Mouse (Mus musculus) lung, adult 2 months (tissue): Measurements from ENCODE around the gene Dlg4. TPM values are rescaled to one million over a fixed set of nuclear protein-coding genes. Genes with fewer than 3 reads are reported as not detected.
A peak's percentile ranks its signal among the peaks of the same experiment; 100 is the strongest.

Source experiments
- DNase-seq: peaks from one replicate; pipeline ENCODE4 v3.0.0; 2022
- H3K4me1 ChIP-seq: fragments of 200-500 bp; 2 replicates; pipeline ENCODE4 v1.6.1; 2011; ENCODE audit warnings: low read length; ENCODE audit not compliant: control insufficient read depth, insufficient read depth
- H3K4me3 ChIP-seq: fragments of 200-500 bp; replicated peaks from 2 replicates; pipeline ENCODE3; 2011; ENCODE audit warnings: low read depth, mild to moderate bottlenecking, control low read depth, low read length; ENCODE audit errors: extremely low read depth
- CTCF ChIP-seq: fragments of 200-500 bp; IDR thresholded peaks from 2 replicates; pipeline ENCODE4 v1.5.1; 2011; ENCODE audit warnings: mild to moderate bottlenecking, low read length, control low read depth; ENCODE audit not compliant: insufficient read depth
- POLR2A ChIP-seq: fragments of 200-500 bp; IDR thresholded peaks from 2 replicates; pipeline ENCODE4 v1.6.1; 2011; ENCODE audit warnings: low read depth, mild to moderate bottlenecking, control low read depth, low read length, borderline replicate concordance; ENCODE audit errors: extremely low read depth
- WGBS: fragments of 180-500 bp; shearing (Covaris S2); methylation state at CpG from one replicate; pipeline ENCODE4 v1.1.7; 2018; 5-methylcytosine and 5-hydroxymethylcytosine counted together
- polyA plus RNA-seq: library from polyadenylated mRNA; depleted of rRNA; stranded (reverse); fragments of >200 nt; gene quantifications from 2 replicates; pipeline ENCODE4 v1.2.3, GENCODE M21; 2012

The Dlg4 gene
- polyA plus RNA-seq, 1 experiment: 33.7 TPM

DNA sequence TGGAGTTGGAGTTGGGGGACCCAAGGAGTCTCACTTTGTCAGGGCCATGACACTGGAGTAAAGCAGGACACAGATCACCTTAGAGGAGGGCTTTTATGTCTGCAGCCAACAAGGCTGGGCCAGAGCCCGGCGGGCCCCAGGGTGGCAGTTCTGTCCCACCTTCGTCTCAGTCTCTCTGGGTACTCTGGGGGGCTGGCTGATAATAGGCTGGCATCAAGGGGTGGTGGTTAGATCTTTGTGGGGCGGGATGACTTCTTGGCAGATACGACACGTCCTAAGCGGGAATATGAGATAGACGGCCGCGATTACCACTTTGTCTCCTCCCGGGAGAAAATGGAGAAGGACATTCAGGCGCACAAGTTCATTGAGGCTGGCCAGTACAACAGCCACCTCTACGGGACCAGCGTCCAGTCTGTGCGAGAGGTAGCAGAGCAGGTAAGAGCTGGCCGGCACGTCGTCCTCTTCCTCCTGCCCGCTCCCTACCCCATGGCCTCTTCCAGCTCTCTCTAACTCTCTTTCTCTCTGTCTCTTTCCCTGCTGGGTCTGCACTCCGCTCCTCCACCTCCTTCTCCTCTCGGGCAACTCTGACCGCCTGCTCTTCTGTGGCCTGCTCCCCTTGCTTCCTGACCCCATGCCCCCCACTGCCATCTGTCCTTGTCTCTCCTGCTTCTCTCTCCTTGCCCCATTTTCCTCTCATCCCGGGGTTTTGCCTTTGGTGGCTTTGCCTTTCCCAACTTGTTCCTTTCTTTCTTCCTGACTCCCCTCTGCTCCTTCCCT lies 25.8 kb downstream of the Dlg4 start:
- 86% methylated on average over 23 of the region's 23 CpGs for WGBS
- DNase-seq: no peak
- H3K4me1 ChIP-seq: no peaks in the 10 kb centered on the region
- H3K4me3 ChIP-seq: no peak overlapping the region
- TF ChIP-seq POLR2A (no peak), CTCF (no peak)

DNA sequence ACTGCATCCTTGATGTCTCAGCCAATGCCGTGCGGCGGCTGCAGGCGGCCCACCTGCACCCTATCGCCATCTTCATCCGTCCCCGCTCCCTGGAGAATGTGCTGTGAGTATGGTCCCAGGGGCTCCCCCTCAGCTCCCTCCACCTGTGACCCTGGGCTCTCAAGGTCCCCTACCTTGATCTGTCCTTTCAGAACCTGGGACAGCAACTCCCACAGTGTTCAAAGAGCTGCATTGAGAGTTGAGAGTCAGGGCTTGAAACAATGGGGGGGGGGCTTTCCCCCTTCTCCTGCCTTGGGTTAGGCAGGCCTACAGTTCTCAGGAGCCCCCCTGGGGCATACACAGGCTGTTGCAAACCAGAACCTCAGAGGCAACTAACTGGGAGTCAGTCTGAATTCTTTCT lies 26.9 kb downstream of the Dlg4 start:
- TF ChIP-seq CTCF (no peak), POLR2A (no peak)
- DNase-seq: no peak
- WGBS: 88% methylated on average over 7 of the region's 7 CpGs
- Histone ChIP-seq H3K4me1 (no peaks in the 10 kb centered on the region), H3K4me3 (no peak overlapping the region)

DNA sequence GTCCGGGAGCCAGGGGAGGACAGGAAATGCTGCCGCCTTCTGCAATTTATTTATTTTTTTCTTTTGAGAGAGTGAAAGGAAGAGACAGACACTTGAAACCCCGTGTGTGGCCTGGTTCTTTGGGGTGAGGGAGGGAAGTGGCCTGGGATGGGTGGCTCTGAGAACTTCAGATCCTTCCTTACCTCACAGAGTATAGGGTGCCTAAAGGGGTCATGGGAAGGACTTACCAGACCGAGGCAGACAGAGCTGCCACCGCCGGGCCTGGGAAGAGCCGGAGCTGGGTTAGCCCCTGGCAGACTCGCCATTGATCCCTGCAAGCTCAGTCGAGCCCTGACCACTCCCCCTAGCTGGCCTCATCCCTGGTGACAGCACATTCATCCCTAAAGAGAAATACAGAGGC lies 28.7 kb downstream of the Dlg4 start:
- Histone ChIP-seq H3K4me1 (no peaks in the 10 kb centered on the region), H3K4me3 (no peak overlapping the region)
- no peak for DNase-seq
- TF ChIP-seq CTCF: no peak
- no peak for TF ChIP-seq POLR2A
- WGBS: 41% methylated on average over 9 of the region's 9 CpGs

DNA sequence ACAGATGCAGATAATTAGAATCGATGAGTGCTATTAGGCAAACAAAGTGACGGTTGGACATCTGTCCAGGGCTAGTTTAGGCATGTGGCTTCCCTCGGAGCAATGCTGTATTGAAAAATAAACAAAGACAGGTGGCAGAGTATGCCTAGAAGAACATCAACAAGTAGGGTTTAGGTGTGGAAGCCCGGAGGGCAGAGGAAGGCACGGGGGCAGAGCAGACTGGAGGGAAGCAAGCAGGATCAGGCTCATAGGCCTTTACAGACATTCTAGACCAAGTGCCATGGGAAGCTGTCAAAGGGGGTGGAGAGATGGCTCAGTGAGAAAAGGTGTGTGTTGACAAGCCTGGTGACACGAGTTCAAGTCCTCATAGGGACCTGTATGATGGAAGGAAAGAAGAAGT lies 32.6 kb downstream of the Dlg4 start:
- no peak for TF ChIP-seq CTCF
- no peak for TF ChIP-seq POLR2A
- 53% methylated on average over 6 of the region's 6 CpGs for WGBS
- H3K4me3 ChIP-seq: no peak overlapping the region
- H3K4me1 ChIP-seq: no peaks in the 10 kb centered on the region
- no peak for DNase-seq

DNA sequence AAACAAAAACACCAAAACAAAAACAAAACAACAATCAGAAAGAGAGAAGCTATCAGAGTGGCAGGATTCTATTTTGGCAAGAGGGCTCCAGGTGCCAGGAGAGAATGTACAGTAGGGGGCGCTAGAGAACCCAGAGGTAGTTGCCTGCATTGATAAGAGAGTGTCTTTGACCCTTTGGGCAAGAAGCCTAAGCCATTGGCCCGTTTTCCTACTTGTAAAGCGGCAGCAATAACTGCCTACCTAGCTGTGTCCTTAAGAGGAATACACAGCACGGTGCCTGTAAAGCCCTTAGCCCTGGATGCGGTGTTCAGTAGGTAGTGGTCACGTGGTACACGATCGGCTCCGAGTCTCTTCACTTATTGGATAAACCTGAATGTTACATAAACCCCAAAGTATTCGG lies 33.1 kb downstream of the Dlg4 start:
- WGBS: 60% methylated on average over 10 of the region's 10 CpGs
- Histone ChIP-seq H3K4me3 (no peak overlapping the region), H3K4me1 (no peaks in the 10 kb centered on the region)
- DNase-seq: no peak
- no peak for TF ChIP-seq POLR2A
- no peak for TF ChIP-seq CTCF

DNA sequence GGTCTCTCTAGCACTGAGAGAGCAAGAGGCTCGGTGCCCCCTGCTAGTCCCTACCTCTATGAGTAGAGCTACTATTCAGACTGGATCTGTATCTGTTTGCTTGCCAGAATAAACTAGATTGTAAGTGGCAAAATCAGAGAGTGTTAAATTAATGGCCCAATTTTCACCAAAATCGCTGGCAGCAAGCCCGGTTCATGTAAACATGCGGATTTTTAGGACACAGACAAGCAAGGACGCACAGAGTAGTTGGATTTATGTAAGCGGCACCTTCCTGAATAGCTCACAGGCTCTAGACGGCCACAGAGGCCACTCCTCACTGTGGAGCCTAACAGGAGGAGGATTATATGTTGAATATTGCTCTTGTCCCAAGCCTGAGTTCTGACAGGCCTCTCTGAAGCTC lies 36.4 kb downstream of the Dlg4 start:
- no peak for DNase-seq
- no peaks in the 10 kb centered on the region for H3K4me1 ChIP-seq
- H3K4me3 ChIP-seq: no peak overlapping the region
- TF ChIP-seq CTCF: no peak
- TF ChIP-seq POLR2A: no peak
- 50% methylated on average over 7 of the region's 7 CpGs for WGBS

DNA sequence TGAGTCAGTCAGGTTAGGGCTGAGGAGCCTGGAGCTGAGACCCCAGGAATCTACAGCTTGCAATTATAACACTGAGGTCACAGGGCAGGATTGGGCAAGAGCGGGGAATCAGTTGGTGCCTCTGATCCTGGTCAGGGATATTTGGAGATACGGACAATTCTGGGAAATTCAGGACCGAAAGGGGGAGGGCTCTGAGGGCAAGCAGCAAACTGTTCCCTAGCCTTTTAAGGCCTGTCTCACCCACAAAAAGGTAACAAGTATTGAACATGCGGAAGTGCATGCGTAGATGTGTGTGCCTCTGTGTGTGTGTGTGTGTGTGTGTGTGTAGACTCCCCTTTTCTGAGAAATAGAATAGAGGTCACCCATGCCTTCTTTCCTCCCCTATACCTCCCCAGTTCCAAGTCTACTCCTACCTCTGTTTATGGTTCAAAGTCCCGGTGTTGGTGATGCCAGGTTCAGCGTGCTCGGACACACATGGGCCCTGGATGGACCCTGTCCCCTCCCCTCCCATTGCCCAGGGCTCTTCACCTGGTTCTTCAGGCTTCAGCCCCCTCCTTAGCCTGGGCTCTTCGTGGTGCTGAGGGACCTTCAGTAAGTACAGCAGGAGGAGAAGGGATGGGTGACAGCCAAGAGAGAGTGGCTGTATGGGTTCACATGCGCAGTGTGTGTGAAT lies 37.3 kb downstream of the Dlg4 start, which contains the start of gene Asgr1:
Gene Asgr1 (plus strand): TSS at position 188 of the 673 bp plus-strand sequence.
- no peak for DNase-seq
- H3K4me1 ChIP-seq: no peaks in the 10 kb centered on the region
- WGBS: 86% methylated on average over 10 of the region's 10 CpGs
- H3K4me3 ChIP-seq: no peak within 1 kb of the TSS
- TF ChIP-seq CTCF: no peak
- no peak for TF ChIP-seq POLR2A

DNA sequence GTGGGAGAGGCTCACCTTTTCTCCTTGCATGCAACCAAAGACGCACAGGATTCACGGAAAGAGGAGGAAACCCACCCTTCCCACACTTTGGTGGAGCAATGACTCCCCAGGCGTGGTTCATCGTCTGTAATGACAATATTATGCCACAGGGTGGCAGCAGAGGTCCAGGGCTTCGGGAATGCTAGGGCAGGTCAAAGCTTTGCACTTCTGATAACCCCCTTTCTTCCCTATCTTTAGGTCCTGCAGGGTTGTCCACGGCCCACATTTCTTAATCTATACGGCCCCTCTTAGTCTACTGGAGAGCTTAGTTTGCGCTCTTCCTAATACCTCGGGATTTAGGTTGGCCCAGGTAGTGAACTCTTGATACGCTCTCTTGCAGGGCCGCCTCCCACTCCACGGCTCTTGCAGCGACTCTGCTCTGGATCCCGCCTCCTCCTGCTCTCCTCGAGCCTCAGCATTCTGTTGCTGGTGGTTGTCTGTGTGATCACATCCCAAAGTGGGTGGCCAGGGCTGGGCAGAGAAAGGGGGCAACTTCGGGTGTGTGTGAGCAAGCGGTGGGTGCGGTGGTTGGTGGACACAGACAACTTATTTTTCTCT lies 39.0 kb downstream of the Dlg4 start:
- Histone ChIP-seq H3K4me3 (no peak overlapping the region), H3K4me1 (no peaks in the 10 kb centered on the region)
- TF ChIP-seq POLR2A (no peak), CTCF (peak; percentile 91)
- 25% methylated on average over 18 of the region's 18 CpGs for WGBS
- DNase-seq: peak; percentile 71

DNA sequence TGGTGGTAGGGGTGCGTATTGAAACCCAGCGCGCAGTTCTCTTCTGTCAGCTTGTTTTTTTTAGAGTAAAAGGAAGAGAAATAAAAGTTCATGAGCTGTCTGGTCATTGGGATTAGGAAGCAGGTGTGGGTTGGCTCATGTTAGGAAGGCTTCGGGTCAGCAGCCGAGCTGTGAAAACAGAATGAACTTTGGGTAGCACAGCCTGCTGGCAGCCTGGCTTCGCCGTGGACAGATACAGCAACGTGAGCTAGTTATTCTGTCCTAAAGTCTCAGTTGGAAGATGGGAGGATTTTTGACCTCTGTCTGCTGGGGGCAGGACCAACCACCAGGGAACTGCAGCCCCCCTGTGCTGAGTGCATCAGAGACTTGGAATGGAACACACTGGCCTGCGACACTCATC lies 41.1 kb downstream of the Dlg4 start:
- WGBS: 83% methylated on average over 9 of the region's 9 CpGs
- no peak for TF ChIP-seq CTCF
- TF ChIP-seq POLR2A: no peak
- Histone ChIP-seq H3K4me1 (no peaks in the 10 kb centered on the region), H3K4me3 (no peak overlapping the region)
- no peak for DNase-seq

DNA sequence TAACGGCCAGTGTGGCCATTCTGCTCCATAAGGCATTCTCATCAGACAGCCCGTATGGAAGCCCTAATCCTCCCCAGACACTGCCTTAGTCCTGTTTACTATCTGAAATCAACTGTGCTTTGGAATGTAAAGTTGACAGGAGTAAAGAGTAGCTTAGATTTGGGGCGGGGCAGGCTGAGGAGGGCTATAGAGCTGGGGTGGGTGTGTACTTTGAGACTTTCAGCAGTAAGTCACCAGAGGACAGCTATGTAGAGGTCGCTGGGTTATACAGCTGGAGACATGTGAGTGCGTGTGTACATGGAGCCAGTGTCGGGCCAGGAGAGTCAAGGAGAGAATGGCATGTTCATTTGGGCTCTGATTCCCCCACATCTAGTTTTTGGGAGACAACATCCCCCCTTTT lies 43.2 kb downstream of the Dlg4 start:
- Histone ChIP-seq H3K4me1 (no peaks in the 10 kb centered on the region), H3K4me3 (no peak overlapping the region)
- WGBS: 44% methylated on average over 6 of the region's 6 CpGs
- TF ChIP-seq POLR2A: no peak
- TF ChIP-seq CTCF: no peak
- DNase-seq: no peak
